Mouse (Mus musculus) lung, embryonic 15.5 days (tissue): ENCODE results near the gene Xlr5a. TPM values are rescaled to one million over a fixed set of nuclear protein-coding genes. Genes with fewer than 3 reads are reported as not detected.
"Not testable (repeated sequence)": the region's sequence is repeated elsewhere in the genome, so short reads cannot be mapped to it uniquely, and the experiment has no call there.

ENCODE experiments used
- ATAC-seq: fragments of 200-750 bp; cut with Nextera tagmentation; 2 replicates; pipeline ENCODE4 v1.8.0; 2017; ENCODE audit warnings: moderate number of reproducible peaks, borderline replicate concordance; ENCODE audit not compliant: low FRiP score, low TSS enrichment; ENCODE audit errors: extremely low read depth
- H3K27ac ChIP-seq: fragments of 300-500 bp; sonication (generic); 2 replicates; pipeline ENCODE4 v1.5.1; 2015; ENCODE audit warnings: moderate library complexity, mild to moderate bottlenecking, inconsistent platforms
- H3K27me3 ChIP-seq: fragments of 300-500 bp; sonication (generic); 2 replicates; pipeline ENCODE4 v1.6.1; 2015; ENCODE audit warnings: inconsistent platforms
- H3K36me3 ChIP-seq: fragments of 300-500 bp; sonication (generic); 2 replicates; pipeline ENCODE4 v1.6.1; 2015; ENCODE audit warnings: inconsistent platforms
- H3K4me1 ChIP-seq: fragments of 300-500 bp; sonication (generic); 2 replicates; pipeline ENCODE4 v1.6.1; 2015; ENCODE audit warnings: inconsistent platforms
- H3K4me2 ChIP-seq: fragments of 300-500 bp; sonication (generic); 2 replicates; pipeline ENCODE4 v1.6.1; 2015; ENCODE audit warnings: inconsistent platforms, mild to moderate bottlenecking, moderate library complexity
- H3K4me3 ChIP-seq: fragments of 300-500 bp; sonication (generic); 2 replicates; pipeline ENCODE4 v1.5.1; 2015; ENCODE audit warnings: mild to moderate bottlenecking, inconsistent platforms
- H3K9ac ChIP-seq: fragments of 300-500 bp; sonication (generic); 2 replicates; pipeline ENCODE4 v1.6.1; 2015; ENCODE audit warnings: inconsistent platforms
- H3K9me3 ChIP-seq: fragments of 300-500 bp; sonication (generic); 2 replicates; pipeline ENCODE4 v1.6.1; 2016; ENCODE audit warnings: inconsistent platforms
- WGBS: fragments of 180-500 bp; shearing (Covaris S2); methylation state at CpG from one replicate; pipeline ENCODE4 v1.1.7; 2015; 5-methylcytosine and 5-hydroxymethylcytosine counted together
- polyA plus RNA-seq: library from polyadenylated mRNA; unstranded; fragments of >200 nt; fragmentation: Nextera tagmentation; extraction: Ambion mirVana; gene quantifications from 2 replicates; pipeline ENCODE4 v1.2.1, GENCODE M21; 2015

Gene Xlr5a
- polyA plus RNA-seq, 1 experiment from 2014 or later = 0.17 TPM

GRCm38 (mm10) chrX:73122859-73123829 lies 169.6 kb downstream of the Xlr5a start:
- not testable (repeated sequence) for H3K9me3 ChIP-seq, H3K4me2 ChIP-seq, H3K36me3 ChIP-seq, H3K27me3 ChIP-seq, H3K27ac ChIP-seq, H3K4me1 ChIP-seq, H3K4me3 ChIP-seq, H3K9ac ChIP-seq
- no CpG with 5 or more reads among the region's 12 CpGs for WGBS
- ATAC-seq = peak; percentile 46

GRCm38 (mm10) chrX:73116747-73117146 lies 176.0 kb downstream of the Xlr5a start, which contains the start of gene Gm14685:
TSS of gene Gm14685 (plus strand) at chrX:73117047.
- WGBS = no CpG with 5 or more reads among the region's 7 CpGs
- H3K27me3 ChIP-seq, H3K4me3 ChIP-seq, H3K4me2 ChIP-seq, ATAC-seq, H3K36me3 ChIP-seq, H3K27ac ChIP-seq, H3K9ac ChIP-seq, H3K9me3 ChIP-seq, H3K4me1 ChIP-seq: not testable (repeated sequence)

- ATAC-seq, H3K9ac ChIP-seq, H3K4me3 ChIP-seq, H3K27me3 ChIP-seq, H3K9me3 ChIP-seq, H3K4me2 ChIP-seq, H3K27ac ChIP-seq, H3K36me3 ChIP-seq, H3K4me1 ChIP-seq: not testable (repeated sequence)
- 67% methylated on average over 13 of the region's 13 CpGs for WGBS
Observed at GRCm38 (mm10) chrX:73096941-73097508, 195.8 kb downstream of the Xlr5a start, which contains the start of gene Xlr3a. TSS of gene Xlr3a (minus strand) at chrX:73097095.

DNA sequence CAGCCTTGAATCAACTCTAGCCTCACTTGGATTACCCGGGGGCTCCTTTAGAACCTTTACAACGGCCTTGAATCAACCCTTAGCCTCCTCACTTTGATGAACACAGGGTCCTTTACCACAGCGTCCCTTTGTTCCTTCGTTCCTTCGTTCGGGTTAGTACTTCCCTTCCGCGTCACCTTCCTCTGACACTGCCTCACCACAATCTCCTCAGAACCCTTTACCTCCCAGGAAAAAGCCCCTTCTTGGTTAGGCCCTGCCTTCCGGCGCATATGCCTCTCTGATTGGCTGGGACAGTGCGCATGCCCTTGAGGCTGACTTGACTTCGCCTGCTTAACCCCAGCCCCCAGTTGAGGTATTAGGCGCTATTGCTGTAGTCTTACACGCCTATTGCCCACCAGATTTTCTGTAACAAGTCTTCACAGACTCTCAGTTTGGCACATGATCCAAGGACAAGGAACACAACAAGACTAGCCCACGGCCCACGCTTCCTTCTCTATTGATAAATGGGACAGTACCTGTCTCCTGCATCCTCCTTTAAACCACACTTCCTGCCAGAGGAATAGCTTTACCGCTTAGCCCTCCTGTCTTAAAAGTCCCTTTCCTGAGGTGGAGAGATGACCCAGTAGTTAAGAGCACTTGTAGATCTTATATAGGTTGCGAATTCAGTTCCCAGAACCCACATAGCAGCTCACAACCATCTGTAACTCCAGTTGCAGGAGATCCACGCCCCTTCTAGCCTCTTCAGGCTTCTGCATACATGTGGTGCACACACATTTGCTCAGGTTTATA lies 210.3 kb downstream of the Xlr5a start, which contains the start of gene Xlr4a:
Xlr4a (minus strand) TSS at position 212 of the 789 bp plus-strand sequence.
- not testable (repeated sequence) for H3K36me3 ChIP-seq, ATAC-seq, H3K27ac ChIP-seq, H3K4me3 ChIP-seq, H3K9ac ChIP-seq, H3K4me1 ChIP-seq, H3K27me3 ChIP-seq, H3K9me3 ChIP-seq, H3K4me2 ChIP-seq
- WGBS = 77% methylated on average over 19 of the region's 19 CpGs

DNA sequence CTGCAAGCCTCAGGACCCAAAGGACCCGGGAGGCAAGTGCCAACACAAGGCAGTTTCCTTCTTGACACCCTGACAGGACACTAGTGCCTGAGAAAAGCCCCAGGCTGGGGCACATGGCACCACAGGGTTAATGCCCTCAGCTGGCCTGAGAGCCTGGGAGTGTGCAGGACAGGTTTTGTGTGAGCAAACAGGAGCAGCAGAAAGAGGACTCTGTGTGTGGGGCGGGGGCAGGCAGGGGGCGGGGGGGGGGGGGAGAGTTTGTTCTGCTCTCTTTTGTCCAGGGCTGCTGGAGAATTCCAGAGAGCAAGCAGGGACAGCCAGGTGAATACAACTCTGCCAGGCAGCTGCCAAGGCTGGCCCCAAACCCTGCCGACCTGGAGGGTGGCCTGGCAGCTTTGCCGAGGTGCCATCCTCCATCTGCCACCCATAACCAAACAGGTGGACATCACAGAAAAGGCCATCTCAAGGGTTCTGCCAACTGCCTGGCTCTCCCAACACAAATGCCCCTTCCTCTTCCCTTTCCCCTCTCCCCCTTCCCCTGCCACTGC lies 225.9 kb downstream of the Xlr5a start:
- H3K27ac ChIP-seq, H3K9me3 ChIP-seq, H3K4me1 ChIP-seq, H3K9ac ChIP-seq, H3K36me3 ChIP-seq, H3K4me3 ChIP-seq, H3K4me2 ChIP-seq: not testable (repeated sequence)
- peaks cover 10% of the 10 kb centered on the region; the same call in 1 of the 2 replicates for H3K27me3 ChIP-seq
- 0 out of 2 replicates have a peak, but pooled peaks have one; percentile 37 for ATAC-seq
- 80% methylated on average over 1 of the region's 5 CpGs for WGBS

GRCm38 (mm10) chrX:73064415-73064793 lies 228.4 kb downstream of the Xlr5a start, which contains the start of gene Pnma3:
TSS of gene Pnma3 (plus strand) at chrX:73064787.
- 0 out of 2 replicates have a peak within 1 kb of the TSS, but pooled peaks have one; percentile 4 for H3K4me3 ChIP-seq
- H3K9me3 ChIP-seq = no peaks in the 10 kb centered on the region
- peak; percentile 28; the same call in 1 of the 2 replicates for ATAC-seq
- H3K4me2 ChIP-seq = peak within 1 kb of the TSS; percentile 37
- H3K9ac ChIP-seq = no peak within 1 kb of the TSS
- H3K36me3 ChIP-seq = no peaks in the 10 kb centered on the region
- peaks cover 5% of the 10 kb centered on the region; the same call in 1 of the 2 replicates for H3K4me1 ChIP-seq
- peak within 1 kb of the TSS; percentile 15; the same call in 1 of the 2 replicates for H3K27ac ChIP-seq
- 22% methylated on average over 7 of the region's 7 CpGs for WGBS
- H3K27me3 ChIP-seq = peaks cover 10% of the 10 kb centered on the region; the same call in 1 of the 2 replicates

GRCm38 (mm10) chrX:73063512-73064414 lies 229.0 kb downstream of the Xlr5a start:
- WGBS = 32% methylated on average over 24 of the region's 24 CpGs
- Histone ChIP-seq H3K4me1 (peaks cover 5% of the 10 kb centered on the region; the same call in 1 of the 2 replicates), H3K36me3 (no peaks in the 10 kb centered on the region), H3K4me2 (peak overlapping the region; percentile 37), H3K27ac (no peak overlapping the region), H3K9me3 (no peaks in the 10 kb centered on the region), H3K27me3 (peaks cover 10% of the 10 kb centered on the region; the same call in 1 of the 2 replicates), H3K9ac (no peak overlapping the region), H3K4me3 (0 out of 2 replicates have a peak overlapping the region, but pooled peaks have one; percentile 4)
- ATAC-seq = peak; percentile 52

DNA sequence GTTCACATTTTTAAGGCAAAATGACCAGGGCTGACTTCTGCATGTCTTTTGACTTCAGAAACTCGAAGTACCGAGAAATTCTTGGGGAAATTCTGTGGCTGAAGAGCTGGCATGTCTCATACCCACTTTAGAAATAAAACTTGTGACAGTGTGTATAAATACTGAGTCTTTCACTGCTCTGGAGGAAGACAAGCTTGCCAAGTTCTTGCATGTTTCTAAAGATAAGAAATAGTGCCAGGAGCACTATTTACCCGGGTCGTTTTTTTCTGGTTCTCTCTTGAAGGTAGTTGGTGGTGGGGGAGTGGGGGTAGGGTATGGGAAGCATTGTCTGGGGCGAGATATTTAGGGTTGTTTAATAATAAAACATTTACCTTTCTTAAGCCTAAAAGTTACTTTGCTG lies 230.5 kb downstream of the Xlr5a start:
- peak overlapping the region; percentile 57 for H3K27ac ChIP-seq
- H3K36me3 ChIP-seq = no peaks in the 10 kb centered on the region
- H3K27me3 ChIP-seq = peaks cover 10% of the 10 kb centered on the region; the same call in 1 of the 2 replicates
- H3K4me2 ChIP-seq = no peak overlapping the region
- H3K4me3 ChIP-seq = no peak overlapping the region
- ATAC-seq = no peak
- H3K4me1 ChIP-seq = peaks cover 5% of the 10 kb centered on the region; the same call in 1 of the 2 replicates
- H3K9me3 ChIP-seq = no peaks in the 10 kb centered on the region
- no peak overlapping the region for H3K9ac ChIP-seq
- WGBS = 31% methylated on average over 5 of the region's 5 CpGs

GRCm38 (mm10) chrX:73061528-73061927 lies 231.2 kb downstream of the Xlr5a start:
- no peak overlapping the region for H3K4me3 ChIP-seq
- H3K9ac ChIP-seq = no peak overlapping the region
- H3K27me3 ChIP-seq = peaks cover 10% of the 10 kb centered on the region; the same call in 1 of the 2 replicates
- no peaks in the 10 kb centered on the region for H3K36me3 ChIP-seq
- peaks cover 5% of the 10 kb centered on the region; the same call in 1 of the 2 replicates for H3K4me1 ChIP-seq
- 78% methylated on average over 1 of the region's 1 CpGs for WGBS
- no peaks in the 10 kb centered on the region for H3K9me3 ChIP-seq
- no peak for ATAC-seq
- H3K4me2 ChIP-seq = no peak overlapping the region
- H3K27ac ChIP-seq = 0 out of 2 replicates have a peak overlapping the region, but pooled peaks have one; percentile 57
